Mouse (Mus musculus): ENCODE results near the gene Pomgnt1. TPM values are rescaled to one million over a fixed set of nuclear protein-coding genes. Genes with fewer than 3 reads are reported as not detected.

Gene Pomgnt1
- polyA plus RNA-seq, 1 experiment from 2014 or later = 11.8 TPM

DNA sequence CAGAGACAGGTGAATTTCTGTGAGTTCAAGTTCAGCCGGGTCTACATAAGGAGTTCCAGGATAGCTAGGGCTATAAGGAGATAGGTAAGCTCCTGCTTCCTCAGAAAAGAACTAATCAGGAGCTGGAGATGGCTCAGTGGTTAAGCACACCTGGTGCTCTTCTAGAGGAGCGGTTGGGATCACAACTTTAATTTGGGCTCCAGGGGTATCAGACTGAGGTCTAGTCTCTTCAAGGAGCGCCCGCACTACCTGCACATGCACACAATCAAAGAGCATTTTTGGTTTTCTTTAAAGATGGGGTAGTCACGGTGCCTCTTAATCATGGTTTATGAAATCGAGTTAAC lies 26.1 kb downstream of the Pomgnt1 start:
- Histone ChIP-seq H3K27ac (ENCODE audit: low read length) (peak overlapping the region; percentile 74), H3K4me3 (ENCODE audit: low read depth, low read length) (peak overlapping the region; percentile 79), H3K4me2 (ENCODE audit: low read depth, low read length) (peak overlapping the region; percentile 97), H3K9me3 (replicated peaks; ENCODE audit: control insufficient read depth, low read length) (no peaks in the 10 kb centered on the region; the same call in 1 of the 2 replicates), H3K9ac (ENCODE audit: low read depth, low read length) (peak overlapping the region; percentile 85), H3K27me3 (ENCODE audit: control insufficient read depth, insufficient read depth, low read depth, low read length) (peaks cover 5% of the 10 kb centered on the region), H3K4me1 (ENCODE audit: control insufficient read depth, low read depth, low read length) (peaks cover 15% of the 10 kb centered on the region), H3K36me3 (ENCODE audit: control insufficient read depth, insufficient read depth) (no peaks in the 10 kb centered on the region; the same call in 1 of the 2 replicates)
- 28% methylated on average over 6 of the region's 6 CpGs for WGBS (ENCODE audit: insufficient replicate concordance)
- ATAC-seq (ENCODE audit: low read depth) = no peak

- Histone ChIP-seq H3K9me3 (replicated peaks; ENCODE audit: control insufficient read depth, low read length) (no peaks in the 10 kb centered on the region; the same call in 1 of the 2 replicates), H3K4me1 (ENCODE audit: control insufficient read depth, low read depth, low read length) (peaks cover 15% of the 10 kb centered on the region), H3K4me3 (ENCODE audit: low read depth, low read length) (peak overlapping the region; percentile 79), H3K36me3 (ENCODE audit: control insufficient read depth, insufficient read depth) (no peaks in the 10 kb centered on the region; the same call in 1 of the 2 replicates), H3K27ac (ENCODE audit: low read length) (peak overlapping the region; percentile 74), H3K4me2 (ENCODE audit: low read depth, low read length) (peak overlapping the region; percentile 97), H3K27me3 (ENCODE audit: control insufficient read depth, insufficient read depth, low read depth, low read length) (0 out of 2 replicates have a peak, but pooled peaks cover under 1% of the 10 kb centered on the region), H3K9ac (ENCODE audit: low read depth, low read length) (peak overlapping the region; percentile 85)
- WGBS (ENCODE audit: insufficient replicate concordance) = 1% methylated on average over 51 of the region's 73 CpGs
- peak; percentile 97 for ATAC-seq (ENCODE audit: low read depth)
These were observed 26.7 kb downstream of the Pomgnt1 start for GRCm38 (mm10) chr4:116150156-116150861.

DNA sequence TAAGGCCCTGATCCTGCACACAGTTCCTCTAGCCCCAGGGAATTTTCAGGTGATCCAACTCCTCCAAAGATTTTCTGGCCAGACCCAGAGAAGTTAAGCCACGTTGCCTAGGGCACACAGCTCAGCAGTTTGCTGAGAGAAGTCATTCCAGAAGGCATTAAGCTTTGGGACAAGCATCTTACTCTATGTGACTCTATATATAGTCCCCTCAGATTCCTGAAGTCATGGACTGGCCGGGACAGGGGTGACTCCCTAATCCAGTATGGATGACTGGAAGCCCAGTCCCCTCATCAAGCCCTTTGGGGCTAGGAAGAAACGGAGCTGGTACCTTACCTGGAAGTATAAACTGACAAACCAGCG lies 27.2 kb downstream of the Pomgnt1 start:
- Histone ChIP-seq H3K36me3 (ENCODE audit: control insufficient read depth, insufficient read depth) (peaks cover under 1% of the 10 kb centered on the region; the same call in 1 of the 2 replicates), H3K4me3 (ENCODE audit: low read depth, low read length) (peak overlapping the region; percentile 79), H3K9ac (ENCODE audit: low read depth, low read length) (peak overlapping the region; percentile 78), H3K9me3 (replicated peaks; ENCODE audit: control insufficient read depth, low read length) (no peaks in the 10 kb centered on the region; the same call in 1 of the 2 replicates), H3K27ac (ENCODE audit: low read length) (no peak overlapping the region), H3K27me3 (ENCODE audit: control insufficient read depth, insufficient read depth, low read depth, low read length) (no peaks in the 10 kb centered on the region), H3K4me1 (ENCODE audit: control insufficient read depth, low read depth, low read length) (peaks cover 15% of the 10 kb centered on the region), H3K4me2 (ENCODE audit: low read depth, low read length) (peak overlapping the region; percentile 97)
- ATAC-seq (ENCODE audit: low read depth) = no peak
- WGBS (ENCODE audit: insufficient replicate concordance) = 21% methylated on average over 4 of the region's 4 CpGs

DNA sequence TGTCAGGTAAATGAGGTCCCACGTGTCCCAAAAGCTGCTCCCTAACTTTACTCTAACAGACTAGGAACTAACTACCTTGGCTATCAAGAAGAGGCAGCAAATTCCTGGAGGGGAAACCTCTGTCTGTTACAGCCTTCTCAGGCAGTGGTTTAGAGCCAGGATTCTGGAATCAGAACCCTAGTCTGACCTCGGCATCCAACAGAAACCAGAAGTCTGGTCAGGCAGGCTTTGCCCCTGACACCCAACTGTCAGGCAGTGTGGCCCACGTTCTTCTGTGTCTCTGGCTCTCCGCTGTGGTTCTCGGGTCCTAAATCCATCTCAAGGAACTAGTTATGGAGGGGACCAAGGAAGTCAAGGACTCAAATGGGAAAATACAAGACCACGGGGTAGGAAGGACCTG lies 27.6 kb downstream of the Pomgnt1 start, which contains the start of gene Lurap1:
TSS of gene Lurap1 (minus strand) at position 101 of the 400 bp plus-strand sequence.
- peaks cover 5% of the 10 kb centered on the region; the same call in 1 of the 2 replicates for H3K36me3 ChIP-seq (ENCODE audit: control insufficient read depth, insufficient read depth)

DNA sequence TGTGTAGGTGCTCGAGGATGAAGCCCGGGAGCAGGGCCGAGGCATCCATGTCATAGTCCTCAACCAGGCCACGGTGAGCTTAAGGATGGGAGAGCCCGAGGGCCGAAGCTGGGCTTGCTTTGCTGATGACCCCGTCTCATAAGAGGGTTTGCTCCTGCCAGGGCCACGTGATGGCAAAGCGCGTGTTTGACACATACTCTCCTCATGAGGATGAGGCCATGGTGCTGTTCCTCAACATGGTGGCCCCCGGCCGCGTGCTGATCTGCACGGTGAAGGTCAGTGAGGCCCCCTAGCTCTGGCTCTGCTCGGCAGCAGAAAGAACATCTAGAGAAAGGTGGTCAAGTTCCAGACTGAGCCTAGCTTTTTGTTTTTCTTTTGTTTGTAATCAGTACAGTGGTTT lies 29.1 kb downstream of the Pomgnt1 start:
- no peak overlapping the region for H3K4me3 ChIP-seq (ENCODE audit: low read depth, low read length)
- peaks cover 15% of the 10 kb centered on the region for H3K4me1 ChIP-seq (ENCODE audit: control insufficient read depth, low read depth, low read length)
- H3K4me2 ChIP-seq (ENCODE audit: low read depth, low read length) = no peak overlapping the region
- no peaks in the 10 kb centered on the region for H3K9me3 ChIP-seq (replicated peaks; ENCODE audit: control insufficient read depth, low read length)
- H3K36me3 ChIP-seq (ENCODE audit: control insufficient read depth, insufficient read depth) = peaks cover 6% of the 10 kb centered on the region; the same call in 1 of the 2 replicates
- H3K9ac ChIP-seq (ENCODE audit: low read depth, low read length) = no peak overlapping the region
- H3K27me3 ChIP-seq (ENCODE audit: control insufficient read depth, insufficient read depth, low read depth, low read length) = no peaks in the 10 kb centered on the region
- WGBS (ENCODE audit: insufficient replicate concordance) = 87% methylated on average over 15 of the region's 15 CpGs
- H3K27ac ChIP-seq (ENCODE audit: low read length) = no peak overlapping the region
- no peak for ATAC-seq (ENCODE audit: low read depth)

More for the DNA sequence above, 27.6 kb downstream of the Pomgnt1 start, which contains the start of gene Lurap1:
- H3K4me2 ChIP-seq (ENCODE audit: low read depth, low read length) = peak within 1 kb of the TSS; percentile 97
- peak within 1 kb of the TSS; percentile 85 for H3K9ac ChIP-seq (ENCODE audit: low read depth, low read length)
- H3K27me3 ChIP-seq (ENCODE audit: control insufficient read depth, insufficient read depth, low read depth, low read length) = no peaks in the 10 kb centered on the region
- peak within 1 kb of the TSS; percentile 79 for H3K4me3 ChIP-seq (ENCODE audit: low read depth, low read length)
- ATAC-seq (ENCODE audit: low read depth) = no peak
- H3K9me3 ChIP-seq (replicated peaks; ENCODE audit: control insufficient read depth, low read length) = no peaks in the 10 kb centered on the region; the same call in 1 of the 2 replicates
- WGBS (ENCODE audit: insufficient replicate concordance) = 68% methylated on average over 6 of the region's 6 CpGs
- H3K27ac ChIP-seq (ENCODE audit: low read length) = peak within 1 kb of the TSS; percentile 74
- peaks cover 15% of the 10 kb centered on the region for H3K4me1 ChIP-seq (ENCODE audit: control insufficient read depth, low read depth, low read length)

GRCm38 (mm10) chr4:116157882-116158281 lies 34.2 kb downstream of the Pomgnt1 start:
- no peak for ATAC-seq (ENCODE audit: low read depth)
- Histone ChIP-seq H3K36me3 (ENCODE audit: control insufficient read depth, insufficient read depth) (peaks cover 8% of the 10 kb centered on the region; the same call in 1 of the 2 replicates), H3K9ac (ENCODE audit: low read depth, low read length) (no peak overlapping the region), H3K27ac (ENCODE audit: low read length) (no peak overlapping the region), H3K4me2 (ENCODE audit: low read depth, low read length) (no peak overlapping the region), H3K4me1 (ENCODE audit: control insufficient read depth, low read depth, low read length) (peaks cover 2% of the 10 kb centered on the region; the same call in 1 of the 2 replicates), H3K9me3 (replicated peaks; ENCODE audit: control insufficient read depth, low read length) (no peaks in the 10 kb centered on the region), H3K27me3 (ENCODE audit: control insufficient read depth, insufficient read depth, low read depth, low read length) (no peaks in the 10 kb centered on the region), H3K4me3 (ENCODE audit: low read depth, low read length) (no peak overlapping the region)
- WGBS (ENCODE audit: insufficient replicate concordance) = 71% methylated on average over 2 of the region's 2 CpGs

DNA sequence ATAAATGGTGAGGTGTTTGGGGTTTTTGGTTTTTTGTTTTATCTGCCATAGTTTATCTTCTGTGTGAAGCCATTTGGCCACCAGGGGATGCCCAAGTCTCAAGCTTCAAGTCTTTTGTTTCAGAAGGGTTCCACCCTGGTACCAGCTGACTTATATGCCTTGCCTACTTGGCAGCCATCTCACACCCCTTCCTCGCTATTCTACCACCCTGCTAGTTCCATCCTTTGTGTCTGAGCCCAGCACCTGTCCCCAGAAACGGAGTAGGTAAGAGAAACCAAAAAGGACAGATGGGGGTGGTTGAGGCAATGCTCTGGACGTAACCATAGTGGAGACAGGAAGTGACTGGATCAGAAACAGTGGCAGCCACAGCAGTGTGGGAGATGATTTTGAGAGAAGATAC lies 36.3 kb downstream of the Pomgnt1 start:
- Histone ChIP-seq H3K27ac (ENCODE audit: low read length) (no peak overlapping the region), H3K9me3 (replicated peaks; ENCODE audit: control insufficient read depth, low read length) (no peaks in the 10 kb centered on the region), H3K4me3 (ENCODE audit: low read depth, low read length) (no peak overlapping the region), H3K4me2 (ENCODE audit: low read depth, low read length) (no peak overlapping the region), H3K9ac (ENCODE audit: low read depth, low read length) (no peak overlapping the region), H3K36me3 (ENCODE audit: control insufficient read depth, insufficient read depth) (peaks cover 8% of the 10 kb centered on the region; the same call in 1 of the 2 replicates), H3K4me1 (ENCODE audit: control insufficient read depth, low read depth, low read length) (peaks cover 2% of the 10 kb centered on the region; the same call in 1 of the 2 replicates), H3K27me3 (ENCODE audit: control insufficient read depth, insufficient read depth, low read depth, low read length) (no peaks in the 10 kb centered on the region)
- no peak for ATAC-seq (ENCODE audit: low read depth)
- WGBS (ENCODE audit: insufficient replicate concordance) = 57% methylated on average over 3 of the region's 3 CpGs

GRCm38 (mm10) chr4:116160769-116161168 lies 37.1 kb downstream of the Pomgnt1 start:
- Histone ChIP-seq H3K27me3 (ENCODE audit: control insufficient read depth, insufficient read depth, low read depth, low read length) (no peaks in the 10 kb centered on the region), H3K9me3 (replicated peaks; ENCODE audit: control insufficient read depth, low read length) (no peaks in the 10 kb centered on the region), H3K4me1 (ENCODE audit: control insufficient read depth, low read depth, low read length) (peaks cover 2% of the 10 kb centered on the region; the same call in 1 of the 2 replicates), H3K9ac (ENCODE audit: low read depth, low read length) (no peak overlapping the region), H3K27ac (ENCODE audit: low read length) (no peak overlapping the region), H3K36me3 (ENCODE audit: control insufficient read depth, insufficient read depth) (peaks cover 8% of the 10 kb centered on the region; the same call in 1 of the 2 replicates), H3K4me2 (ENCODE audit: low read depth, low read length) (no peak overlapping the region), H3K4me3 (ENCODE audit: low read depth, low read length) (no peak overlapping the region)
- WGBS (ENCODE audit: insufficient replicate concordance) = 61% methylated on average over 3 of the region's 3 CpGs
- ATAC-seq (ENCODE audit: low read depth) = no peak

DNA sequence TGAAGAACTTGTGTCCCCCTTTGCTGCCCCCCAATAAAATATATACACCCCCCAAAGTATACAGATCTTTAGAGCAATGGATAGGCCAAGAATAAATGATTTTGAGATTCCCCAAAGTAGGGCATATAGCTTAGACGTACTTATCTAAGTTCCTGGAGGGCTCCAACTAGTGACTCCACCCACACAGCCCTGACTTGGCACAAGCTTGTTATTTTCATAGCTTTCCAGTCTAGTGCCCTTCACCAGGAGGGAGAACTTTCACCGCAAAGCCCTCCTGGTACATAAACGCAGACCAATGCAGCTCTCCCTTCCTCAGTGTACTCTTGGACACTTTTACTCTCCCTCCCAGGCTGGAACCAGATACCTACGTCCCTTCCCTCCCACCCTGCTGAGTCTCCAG lies 38.5 kb downstream of the Pomgnt1 start:
- 0 out of 2 replicates have a peak, but pooled peaks have one; percentile 30 for ATAC-seq (ENCODE audit: low read depth)
- 56% methylated on average over 4 of the region's 4 CpGs for WGBS (ENCODE audit: insufficient replicate concordance)
- peaks cover 2% of the 10 kb centered on the region; the same call in 1 of the 2 replicates for H3K36me3 ChIP-seq (ENCODE audit: control insufficient read depth, insufficient read depth)
- no peak overlapping the region for H3K4me3 ChIP-seq (ENCODE audit: low read depth, low read length)
- no peak overlapping the region for H3K4me2 ChIP-seq (ENCODE audit: low read depth, low read length)
- H3K9me3 ChIP-seq (replicated peaks; ENCODE audit: control insufficient read depth, low read length) = no peaks in the 10 kb centered on the region
- no peak overlapping the region for H3K27ac ChIP-seq (ENCODE audit: low read length)
- H3K9ac ChIP-seq (ENCODE audit: low read depth, low read length) = no peak overlapping the region
- no peaks in the 10 kb centered on the region for H3K27me3 ChIP-seq (ENCODE audit: control insufficient read depth, insufficient read depth, low read depth, low read length)
- peaks cover 2% of the 10 kb centered on the region; the same call in 1 of the 2 replicates for H3K4me1 ChIP-seq (ENCODE audit: control insufficient read depth, low read depth, low read length)

Data from liver, embryonic 16.5 days (tissue).